Mouse (Mus musculus) embryonic fibroblast, embryonic 13.5 days (primary cell): ENCODE measurements around the gene Dnajc5.

Source experiments
- CTCF ChIP-seq: IDR thresholded peaks from 2 replicates; pipeline ENCODE4 v1.5.1; 2011; ENCODE audit warnings: mild to moderate bottlenecking, control low read depth, low read length, moderate library complexity, borderline replicate concordance; ENCODE audit not compliant: insufficient read depth
- POLR2A ChIP-seq: IDR thresholded peaks from 2 replicates; pipeline ENCODE4 v1.6.1; 2011; ENCODE audit warnings: low read depth, mild to moderate bottlenecking, control low read depth, low read length, moderate library complexity

- TF ChIP-seq POLR2A (no peak), CTCF (no peak)
These were observed 76.1 kb downstream of the Dnajc5 start for GRCm38 (mm10) chr2:181596221-181596960.
